Mouse (Mus musculus) hindbrain, embryonic 16.5 days (tissue): Measurements from ENCODE around the gene Lsm7. TPM values are rescaled to one million over a fixed set of nuclear protein-coding genes. Genes with fewer than 3 reads are reported as not detected.
A peak's percentile ranks its signal among the peaks of the same experiment; 100 is the strongest.

Source experiments
- ATAC-seq: fragments of 200-750 bp; cut with Nextera tagmentation; 2 replicates; pipeline ENCODE4 v1.8.0; 2017; ENCODE audit warnings: moderate TSS enrichment, moderate library complexity
- H3K27ac ChIP-seq: fragments of 300-500 bp; sonication (generic); 2 replicates; pipeline ENCODE4 v1.5.1; 2014; ENCODE audit warnings: low read depth, mild to moderate bottlenecking, control low read depth, low read length, moderate library complexity
- H3K27me3 ChIP-seq: fragments of 300-500 bp; sonication (generic); replicated peaks from 2 replicates; pipeline ENCODE4 v1.6.1; 2014; ENCODE audit warnings: low read length; ENCODE audit not compliant: control insufficient read depth, insufficient read depth
- H3K36me3 ChIP-seq: fragments of 300-500 bp; sonication (generic); 2 replicates; pipeline ENCODE4 v1.6.1; 2014; ENCODE audit warnings: mild to moderate bottlenecking, low read length, moderate library complexity, mixed read lengths; ENCODE audit not compliant: control insufficient read depth, insufficient read depth
- H3K4me1 ChIP-seq: fragments of 300-500 bp; sonication (generic); 2 replicates; pipeline ENCODE4 v1.6.1; 2014; ENCODE audit warnings: low read depth, low read length; ENCODE audit not compliant: control insufficient read depth, insufficient read depth
- H3K4me2 ChIP-seq: fragments of 300-500 bp; sonication (generic); 2 replicates; pipeline ENCODE4 v1.6.1; 2014; ENCODE audit warnings: mild to moderate bottlenecking, low read length, control low read depth, moderate library complexity
- H3K4me3 ChIP-seq: fragments of 300-500 bp; sonication (generic); 2 replicates; pipeline ENCODE4 v1.5.1; 2014; ENCODE audit warnings: mild to moderate bottlenecking, low read length, control low read depth, moderate library complexity
- H3K9ac ChIP-seq: fragments of 300-500 bp; sonication (generic); 2 replicates; pipeline ENCODE4 v1.6.1; 2014; ENCODE audit warnings: low read depth, mild to moderate bottlenecking, control low read depth, low read length, moderate library complexity
- H3K9me3 ChIP-seq: fragments of 300-500 bp; sonication (generic); 2 replicates; pipeline ENCODE4 v1.6.1; 2014; ENCODE audit warnings: mild to moderate bottlenecking, low read length, moderate library complexity; ENCODE audit not compliant: control insufficient read depth
- WGBS: fragments of 180-500 bp; shearing (Covaris S2); extraction: QIAGEN DNeasy Blood & Tissue Kit; methylation state at CpG from one replicate; pipeline ENCODE4 v1.1.7; 2014; 5-methylcytosine and 5-hydroxymethylcytosine counted together
- polyA plus RNA-seq: library from polyadenylated mRNA; unstranded; fragments of >200 nt; fragmentation: Nextera tagmentation; extraction: Ambion mirVana; gene quantifications from 2 replicates; pipeline ENCODE4 v1.2.1, GENCODE M21; 2015

Gene Lsm7
- polyA plus RNA-seq = 197 and 208 TPM in 2 replicates

DNA sequence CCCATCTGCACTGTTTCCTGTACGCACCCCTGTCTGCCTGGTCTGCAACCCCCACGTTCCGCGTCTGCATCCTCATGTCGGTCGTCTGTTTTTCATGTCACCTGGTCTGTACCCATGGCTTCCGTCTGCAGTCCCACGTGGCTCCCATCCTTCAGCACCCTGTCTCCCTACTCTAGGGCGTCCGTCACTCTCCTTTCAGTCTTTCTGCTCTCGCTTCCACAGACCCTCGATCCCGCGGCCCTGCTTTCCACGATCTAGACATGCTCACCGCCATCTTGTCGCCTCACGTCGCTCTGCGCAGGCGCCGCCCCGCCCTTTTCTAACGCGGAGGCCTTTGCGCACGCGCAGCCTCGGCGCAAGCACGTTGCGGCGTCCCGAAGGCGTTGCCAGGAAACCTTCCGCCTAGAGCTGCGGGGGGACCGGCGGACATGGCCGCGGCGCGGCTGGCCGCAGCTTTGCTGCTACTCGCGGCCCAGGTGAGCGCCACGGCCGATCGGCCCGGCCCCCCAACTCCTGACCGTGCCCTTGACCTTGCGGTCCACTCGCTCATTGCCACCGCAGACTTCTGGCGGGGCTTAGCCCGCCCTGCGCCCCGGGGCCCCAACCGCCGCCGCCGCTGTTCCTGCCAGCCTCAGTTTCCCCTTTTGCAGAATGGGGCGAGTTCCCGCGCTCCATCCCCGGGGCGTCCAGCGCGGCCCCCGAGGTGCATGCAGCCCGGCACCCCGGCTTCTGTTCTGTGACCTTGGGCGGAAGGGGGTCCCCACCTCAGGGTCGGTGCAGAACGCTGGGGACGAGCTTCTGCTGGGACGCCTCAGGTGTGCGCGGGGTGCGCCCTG, at the start of gene Lsm7, which contains the start of gene Sppl2b:
Gene Lsm7, minus strand, starts transcription at position 297 of the 836 bp plus-strand sequence.
Gene Sppl2b, plus strand, starts transcription at position 363 of the 836 bp plus-strand sequence.
- Histone ChIP-seq H3K4me1 (peaks cover 37% of the 10 kb centered on the region), H3K4me2 (peak within 1 kb of the TSS; percentile 98), H3K27me3 (no peaks in the 10 kb centered on the region), H3K36me3 (peaks cover 21% of the 10 kb centered on the region), H3K4me3 (peak within 1 kb of the TSS; percentile 76), H3K9me3 (no peaks in the 10 kb centered on the region), H3K27ac (peak within 1 kb of the TSS; percentile 75), H3K9ac (peak within 1 kb of the TSS; percentile 89)
- under 1% methylated on average over 73 of the region's 81 CpGs for WGBS
- ATAC-seq = peak; percentile 87

DNA sequence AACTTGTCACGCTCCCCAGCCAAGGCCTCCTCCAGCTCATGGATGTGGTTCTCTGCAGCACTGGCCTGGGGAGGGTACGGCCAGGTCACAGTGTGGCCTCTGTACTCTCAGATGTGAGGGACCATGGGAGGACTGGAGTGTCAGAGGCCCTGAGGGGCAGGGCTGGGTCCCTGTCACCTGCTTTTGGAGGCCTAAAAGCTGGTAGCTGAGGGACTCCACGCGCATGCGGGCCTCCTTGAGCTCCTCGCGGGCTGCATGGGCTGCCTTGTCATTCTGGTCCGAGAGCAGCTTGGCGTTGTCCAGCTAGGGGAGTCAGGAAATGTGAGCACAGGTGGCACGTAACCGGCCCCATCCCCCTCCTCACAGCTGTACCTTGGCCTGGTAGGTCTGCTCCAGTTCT, 49.7 kb upstream of the Lsm7 start:
- no peak overlapping the region for H3K27ac ChIP-seq
- H3K4me2 ChIP-seq = no peak overlapping the region
- no peaks in the 10 kb centered on the region for H3K27me3 ChIP-seq
- no peak overlapping the region for H3K4me3 ChIP-seq
- no peaks in the 10 kb centered on the region for H3K9me3 ChIP-seq
- no peak overlapping the region for H3K9ac ChIP-seq
- WGBS = 91% methylated on average over 11 of the region's 11 CpGs
- H3K36me3 ChIP-seq = peaks cover 59% of the 10 kb centered on the region
- peaks cover 5% of the 10 kb centered on the region for H3K4me1 ChIP-seq
- no peak for ATAC-seq

DNA sequence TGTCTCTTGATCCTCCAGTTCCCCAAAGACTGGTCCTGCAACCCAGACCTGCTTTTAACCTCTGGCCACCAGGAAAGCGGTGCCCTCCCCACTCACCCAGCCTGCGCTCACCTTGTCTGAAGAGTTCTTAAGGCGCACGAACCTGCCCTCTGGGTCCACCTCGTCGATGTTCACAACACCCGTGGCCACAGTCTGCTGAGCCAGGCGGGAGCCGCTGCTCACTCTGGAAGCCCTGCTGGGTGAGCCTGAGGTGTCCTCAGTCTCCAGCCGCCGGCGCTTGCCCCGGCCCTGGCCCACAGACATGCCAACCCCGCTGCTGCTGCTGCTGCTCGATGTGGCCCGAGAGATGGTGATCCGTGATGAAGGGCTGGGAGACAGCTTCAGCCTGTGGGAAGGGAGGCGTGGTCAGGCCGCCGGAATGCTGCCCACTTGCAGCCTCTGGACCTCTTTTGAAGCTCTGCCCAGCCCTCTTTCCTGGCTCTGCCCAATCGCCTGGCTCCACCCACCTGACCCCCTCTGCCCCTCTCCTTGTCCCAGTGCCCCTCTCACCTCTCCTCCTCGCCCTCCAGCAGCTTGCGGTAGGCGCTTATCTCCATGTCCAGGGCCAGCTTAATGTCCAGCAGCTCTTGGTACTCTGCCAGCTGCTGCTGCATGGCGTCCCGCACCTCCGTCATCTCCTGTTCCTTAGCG, 49.1 kb upstream of the Lsm7 start:
- Histone ChIP-seq H3K27ac (no peak overlapping the region), H3K9ac (no peak overlapping the region), H3K9me3 (no peaks in the 10 kb centered on the region), H3K36me3 (peaks cover 55% of the 10 kb centered on the region), H3K4me3 (no peak overlapping the region), H3K4me2 (no peak overlapping the region), H3K27me3 (no peaks in the 10 kb centered on the region), H3K4me1 (peaks cover 11% of the 10 kb centered on the region)
- no peak for ATAC-seq
- 86% methylated on average over 28 of the region's 28 CpGs for WGBS

DNA sequence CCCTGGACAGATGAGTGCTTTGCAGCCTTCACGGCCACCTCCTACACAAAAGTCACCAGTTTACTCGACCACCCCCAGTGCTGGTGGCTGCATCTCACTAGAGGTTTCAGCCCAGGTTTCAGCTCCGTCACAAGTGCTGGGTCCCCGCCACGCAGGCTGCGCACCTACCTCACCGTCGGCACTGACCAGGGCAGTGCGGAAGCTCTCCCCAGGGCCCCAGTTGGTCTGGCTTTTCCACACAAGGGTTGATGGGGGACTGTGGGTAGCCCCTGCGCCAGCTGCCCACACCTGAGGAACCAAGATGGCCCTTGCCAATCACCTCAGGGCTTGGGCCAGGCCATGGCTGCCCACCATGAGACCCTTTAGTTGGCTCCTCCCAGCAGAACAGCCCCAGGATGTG, 48.3 kb upstream of the Lsm7 start:
- ATAC-seq = no peak
- Histone ChIP-seq H3K4me1 (peaks cover 14% of the 10 kb centered on the region), H3K27ac (no peak overlapping the region), H3K4me3 (no peak overlapping the region), H3K9me3 (no peaks in the 10 kb centered on the region), H3K9ac (no peak overlapping the region), H3K36me3 (peaks cover 56% of the 10 kb centered on the region), H3K27me3 (no peaks in the 10 kb centered on the region), H3K4me2 (no peak overlapping the region)
- WGBS = 94% methylated on average over 10 of the region's 10 CpGs

DNA sequence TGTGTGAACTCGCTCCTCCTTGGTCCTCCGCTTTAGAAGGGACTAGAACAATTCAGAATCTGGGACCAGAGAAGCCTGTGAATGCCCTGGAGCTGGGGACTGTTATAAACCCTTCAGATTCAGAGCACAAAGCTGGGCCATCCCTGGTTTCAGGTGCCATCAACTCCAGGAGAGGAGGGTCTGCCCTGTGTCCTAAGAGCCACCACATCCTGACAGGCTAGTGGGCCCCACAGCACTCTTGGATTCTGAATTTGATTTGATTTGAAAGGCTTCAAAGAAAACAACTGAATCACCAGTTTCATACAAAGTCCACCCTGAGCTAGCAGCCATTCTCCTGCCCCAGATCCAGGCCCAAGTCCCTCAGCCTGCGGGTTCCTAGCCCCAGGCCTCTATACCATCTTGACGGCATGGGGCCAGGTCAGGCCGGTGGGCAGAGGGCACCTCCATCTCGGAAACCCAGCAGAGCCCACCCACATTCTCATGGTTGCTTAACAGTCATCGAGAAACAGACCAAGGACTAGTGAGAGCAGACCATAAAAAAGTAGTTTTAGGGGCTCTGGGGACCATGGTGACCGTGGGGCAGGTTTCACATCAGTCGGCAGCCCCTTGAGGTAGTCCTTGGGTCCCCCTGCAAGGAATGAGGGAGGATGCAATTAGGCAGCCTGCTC, 47.4 kb upstream of the Lsm7 start:
- Histone ChIP-seq H3K4me2 (no peak overlapping the region), H3K27me3 (no peaks in the 10 kb centered on the region), H3K9ac (no peak overlapping the region), H3K4me1 (peaks cover 14% of the 10 kb centered on the region), H3K27ac (no peak overlapping the region), H3K36me3 (peaks cover 48% of the 10 kb centered on the region), H3K9me3 (no peaks in the 10 kb centered on the region), H3K4me3 (no peak overlapping the region)
- 96% methylated on average over 9 of the region's 9 CpGs for WGBS
- no peak for ATAC-seq

DNA sequence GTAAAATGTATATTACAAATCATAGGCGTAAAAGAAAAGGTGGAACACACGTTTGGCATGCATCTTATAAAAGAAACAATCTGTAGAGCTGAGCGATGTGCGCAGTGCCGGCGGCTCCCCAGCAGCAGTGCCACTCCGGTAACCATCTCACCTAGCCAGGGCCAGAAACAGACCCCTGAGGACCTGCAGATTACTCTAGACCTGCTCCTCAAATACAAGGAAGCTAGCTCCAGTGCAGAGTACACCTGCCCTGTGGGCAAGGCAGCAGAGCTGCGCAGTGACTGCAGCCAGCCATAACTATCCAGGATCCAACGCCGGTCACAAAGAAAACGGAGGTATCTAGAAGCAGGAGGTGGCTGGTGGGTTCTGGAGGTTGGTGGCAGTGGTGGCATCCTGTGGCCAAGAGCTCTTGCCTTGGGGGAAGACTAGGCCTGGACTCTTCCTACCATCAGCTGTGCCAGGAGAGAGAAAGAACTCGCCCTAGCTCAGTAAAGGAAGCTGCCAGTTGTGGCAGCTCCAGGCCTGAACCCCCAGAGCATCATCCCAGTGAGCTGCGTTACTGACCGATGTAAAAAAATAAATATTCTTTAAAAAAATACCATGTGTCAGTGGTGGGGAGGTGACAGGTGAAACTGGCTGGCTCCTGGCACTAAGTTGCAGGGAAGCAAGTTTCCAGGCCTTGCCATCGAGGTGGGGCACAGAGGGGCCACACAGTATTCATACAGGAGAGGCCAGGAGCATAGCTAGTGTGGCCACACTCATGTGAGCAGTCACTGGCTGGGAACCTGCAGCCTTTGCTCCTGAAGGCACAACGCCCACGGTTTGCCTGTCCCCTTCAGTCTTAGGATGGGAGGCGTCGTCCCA, 46.6 kb upstream of the Lsm7 start:
- ATAC-seq = no peak
- H3K4me3 ChIP-seq = peak overlapping the region; percentile 91; the same call in 1 of the 2 replicates
- peaks cover 14% of the 10 kb centered on the region for H3K4me1 ChIP-seq
- H3K9me3 ChIP-seq = no peaks in the 10 kb centered on the region
- H3K27ac ChIP-seq = peak overlapping the region; percentile 70
- H3K9ac ChIP-seq = peak overlapping the region; percentile 38
- H3K27me3 ChIP-seq = no peaks in the 10 kb centered on the region
- H3K4me2 ChIP-seq = peak overlapping the region; percentile 48
- peaks cover 47% of the 10 kb centered on the region for H3K36me3 ChIP-seq
- 91% methylated on average over 19 of the region's 19 CpGs for WGBS

DNA sequence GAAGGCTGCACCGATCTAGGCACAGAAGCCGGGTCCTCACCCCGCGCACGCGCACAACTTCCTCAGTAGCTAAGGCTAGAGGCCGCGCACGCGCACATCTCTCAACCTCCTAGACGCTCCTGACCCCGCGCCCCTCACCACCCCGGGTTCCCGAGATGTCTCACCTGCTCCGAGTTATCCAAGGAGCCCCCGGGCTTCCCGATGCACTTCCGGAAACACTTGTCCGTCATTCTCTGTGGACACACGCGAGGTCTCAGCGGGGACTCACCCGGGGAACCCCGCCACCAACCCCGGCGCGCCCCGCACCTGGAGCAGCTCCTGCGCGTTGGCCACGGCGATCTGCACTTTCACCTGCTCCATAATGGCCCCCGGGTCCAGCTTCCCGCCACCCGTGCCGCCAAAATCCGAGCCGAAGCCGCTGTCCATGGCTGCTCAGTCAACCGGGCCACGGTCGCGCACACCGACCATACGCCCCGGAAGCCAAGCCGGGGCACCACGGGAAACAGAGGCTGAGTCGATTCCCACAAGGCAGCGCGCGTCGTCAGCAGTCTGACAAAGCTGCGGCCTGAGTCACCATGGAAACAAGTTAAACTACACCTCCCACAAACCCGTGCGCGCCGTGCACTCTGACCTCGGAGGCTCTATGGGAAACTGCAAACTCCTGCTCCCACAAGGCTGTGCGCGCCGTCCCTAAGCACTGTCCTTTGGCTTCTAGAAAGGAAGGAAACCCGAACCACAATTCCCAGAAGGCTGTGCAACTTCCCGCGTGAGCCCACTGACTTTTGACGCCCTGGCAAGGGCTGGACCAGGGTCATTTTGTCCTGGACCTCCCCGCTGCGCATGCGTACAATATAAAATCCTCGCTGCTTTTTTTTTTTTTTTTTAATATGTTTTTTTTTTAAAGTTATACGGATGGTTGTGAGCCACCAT, 45.6 kb upstream of the Lsm7 start, which contains the start of gene Timm13:
Gene Timm13, minus strand, starts transcription at position 652 of the 930 bp plus-strand sequence.
- WGBS = under 1% methylated on average over 71 of the region's 72 CpGs
- H3K36me3 ChIP-seq = peaks cover 40% of the 10 kb centered on the region
- H3K9ac ChIP-seq = peak within 1 kb of the TSS; percentile 94
- ATAC-seq = peak; percentile 96
- H3K27me3 ChIP-seq = no peaks in the 10 kb centered on the region
- H3K4me2 ChIP-seq = peak within 1 kb of the TSS; percentile 70
- H3K9me3 ChIP-seq = no peaks in the 10 kb centered on the region
- H3K4me1 ChIP-seq = peaks cover 14% of the 10 kb centered on the region
- H3K27ac ChIP-seq = peak within 1 kb of the TSS; percentile 94
- peak within 1 kb of the TSS; percentile 91 for H3K4me3 ChIP-seq
